In the genomic region with DNA sequence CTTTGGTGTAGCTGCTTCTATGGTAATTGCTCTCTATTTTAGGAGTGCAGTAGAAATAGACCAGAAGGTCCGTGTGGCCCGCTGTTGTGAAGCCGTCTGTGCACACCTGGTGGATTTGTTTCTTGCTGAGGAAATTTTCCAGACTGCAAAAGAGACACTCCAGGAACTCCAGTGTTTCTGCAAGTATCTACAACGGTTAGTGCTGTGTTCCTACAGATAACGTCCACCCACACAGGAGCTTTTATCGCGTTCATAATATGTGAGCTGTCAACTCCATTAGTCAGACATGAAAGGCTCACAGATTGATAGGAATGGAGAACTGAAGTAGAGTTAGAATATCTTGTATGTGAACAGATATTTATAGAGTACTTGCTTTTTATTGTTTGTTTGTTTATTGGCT, we compare ENCODE assay signal across 1 mouse cellular context.
A peak's percentile ranks its signal among the peaks of the same experiment; 100 is the strongest.
TF ChIP-seq lines count a peak whose summit lies in the region.

No protein-coding gene starts in this region.

TF ChIP-seq in MEL, 35 proteins besides CTCF, POLR2A, EP300 and RAD21 (continued from another document):
- peak; percentile 95 for TF ChIP-seq TCF12 (IDR thresholded peaks at IDR 0.05; ENCODE audit: low read depth, low read length)
